Mouse (Mus musculus): ENCODE measurements around the gene Sfxn1.

GRCm38 (mm10) chr13:54027079-54027478 is 44.6 kb upstream of the Sfxn1 start:
- no peak for TF ChIP-seq POLR2A (IDR thresholded peaks at IDR 0.05; ENCODE audit: borderline replicate concordance, extremely low read depth, low read depth, low read length)
- no peak for TF ChIP-seq CTCF (IDR thresholded peaks at IDR 0.05; ENCODE audit: insufficient read depth, low read length)
